Mouse (Mus musculus) CH12.LX (cell line): Measurements from ENCODE around the gene Frs3.

ENCODE experiments used
- CTCF ChIP-seq, 2 experiments: IDR thresholded peaks in 1 of 2; conservative IDR thresholded peaks in 1 of 2; 2 replicates each; pipeline ENCODE4 v1.5.1; 2011 to 2012; ENCODE audit warnings: low read depth in 2 of 2, low read length in 2 of 2, improper control_type of control experiment in 1 of 2, inconsistent platforms in 1 of 2, mild to moderate bottlenecking in 1 of 2, moderate library complexity in 1 of 2
- HCFC1 ChIP-seq: IDR thresholded peaks from 2 replicates; pipeline ENCODE4 v1.6.1; 2012; ENCODE audit warnings: low read depth, mild to moderate bottlenecking, inconsistent platforms, low read length, improper control_type of control experiment
- MAX ChIP-seq: IDR thresholded peaks from 2 replicates; pipeline ENCODE4 v1.6.1; 2011; ENCODE audit warnings: low read length, improper control_type of control experiment
- POLR2AphosphoS2 ChIP-seq: IDR thresholded peaks from 2 replicates; pipeline ENCODE4 v1.6.1; 2011; ENCODE audit warnings: low read depth, low read length, improper control_type of control experiment
- RAD21 ChIP-seq: IDR thresholded peaks from 2 replicates; pipeline ENCODE4 v1.6.1; 2011; ENCODE audit warnings: low read depth, mild to moderate bottlenecking, low read length, improper control_type of control experiment, moderate library complexity
- USF1 ChIP-seq: IDR thresholded peaks from 2 replicates; pipeline ENCODE4 v1.6.1; 2014; ENCODE audit warnings: low read depth, mild to moderate bottlenecking, inconsistent platforms, low read length, improper control_type of control experiment
- ZC3H11A ChIP-seq: IDR thresholded peaks from 2 replicates; pipeline ENCODE4 v1.6.1; 2012; ENCODE audit warnings: low read depth, mild to moderate bottlenecking, inconsistent platforms, low read length, improper control_type of control experiment

DNA sequence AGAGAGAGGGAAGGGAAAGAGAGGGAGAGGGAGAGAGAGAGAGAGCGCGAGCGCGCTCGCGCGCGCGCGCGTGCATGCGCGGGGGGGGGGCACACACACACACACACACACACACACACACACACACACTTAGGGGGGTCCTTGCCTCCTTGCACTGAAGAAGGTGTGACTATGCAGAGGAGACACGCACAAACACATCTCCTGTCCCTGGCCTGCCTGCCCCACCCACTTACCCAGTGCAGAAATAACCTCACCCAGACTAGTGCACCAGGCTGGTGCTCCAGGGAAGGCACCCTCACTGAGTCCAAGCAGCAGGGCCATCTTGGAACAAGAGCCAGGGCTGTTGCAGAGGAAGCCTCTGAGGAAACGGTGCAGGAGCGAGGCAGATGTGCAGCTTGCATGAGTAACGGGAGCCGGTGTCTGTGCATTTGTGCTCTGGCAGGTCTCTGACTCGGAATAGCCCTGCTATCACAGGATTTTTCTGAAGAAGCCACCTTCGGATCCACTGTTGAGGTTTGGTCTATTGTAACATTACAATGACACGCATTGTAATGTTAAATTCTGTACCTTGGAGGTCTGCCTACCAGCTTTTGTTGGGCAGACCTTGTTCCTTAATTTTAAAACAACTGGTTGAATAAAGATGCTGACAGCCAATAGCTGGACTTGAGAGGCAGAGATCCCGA is 24.2 kb downstream of the Frs3 start:
- TF ChIP-seq CTCF (conservative IDR thresholded peaks at IDR 0.05 in 1 of 2, IDR thresholded peaks at IDR 0.05 in 1 of 2; ENCODE audit: low read depth in 2 of 2, low read length in 2 of 2) (no peak), RAD21 (no peak), POLR2AphosphoS2 (no peak), ZC3H11A (no peak), HCFC1 (no peak), USF1 (no peak), MAX (no peak)
